Mouse (Mus musculus): ENCODE measurements around the gene Cnot1. TPM values are rescaled to one million over a fixed set of nuclear protein-coding genes. Genes with fewer than 3 reads are reported as not detected.

Cnot1 gene
- total RNA-seq, 2 experiments from 2014 or later, result 66.3 to 71.1 TPM

DNA sequence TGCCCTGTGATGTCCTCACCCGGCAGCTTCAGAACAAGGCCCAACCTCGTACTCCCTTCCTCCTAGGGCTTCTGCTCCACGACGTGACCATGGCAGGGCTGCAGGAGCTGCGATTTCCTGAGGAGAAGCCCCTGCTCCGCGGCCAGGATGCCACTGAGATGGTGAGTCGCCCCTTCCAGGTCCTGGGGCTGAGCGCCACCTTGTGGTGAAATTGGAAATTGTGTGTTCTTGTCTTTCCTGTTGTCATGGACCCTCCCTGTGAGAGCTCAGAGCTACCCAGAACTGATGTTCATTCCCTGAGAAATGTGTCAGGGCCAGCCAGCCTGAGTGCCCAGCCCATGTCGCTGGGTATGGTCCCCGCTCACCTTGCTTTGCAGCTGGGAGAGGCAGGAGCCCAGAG is 110.1 kb downstream of the Cnot1 start:
- peak; percentile 79 for DNase-seq
- Histone ChIP-seq H3K4me3 (peak overlapping the region; percentile 24; the same call in 1 of the 2 replicates), H3K27ac (no peak overlapping the region)
- TF ChIP-seq CTCF (IDR thresholded peaks at IDR 0.05), result peak; percentile 96; the same call in 1 of the 2 replicates
- intact Hi-C loops (cut with DNase I), result loop anchor here (1.0 to 5.0 kb wide), 2 partner anchors 91 to 350 kb away; no protein-coding TSS in a partner anchor

DNA sequence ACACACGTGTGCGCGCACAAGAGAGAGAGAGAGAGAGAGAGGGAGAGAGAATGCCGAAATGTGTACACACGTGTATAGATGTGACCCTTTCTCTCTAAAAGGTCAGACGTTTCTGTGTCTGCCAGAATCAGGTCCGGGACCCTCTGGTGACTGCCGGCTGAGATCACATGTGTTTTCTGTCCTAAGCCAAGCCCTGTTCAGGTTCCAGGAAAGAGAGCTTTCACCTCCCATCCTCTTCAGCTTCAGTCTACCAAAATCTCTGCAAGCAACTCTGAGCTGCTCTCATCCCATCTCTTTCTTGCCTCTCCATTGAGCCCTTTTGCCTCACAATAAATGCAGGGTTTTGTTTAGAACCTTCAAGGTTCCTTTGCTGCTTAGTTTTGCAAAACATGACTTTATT is 110.6 kb downstream of the Cnot1 start:
- no peak for TF ChIP-seq CTCF (IDR thresholded peaks at IDR 0.05)
- H3K27ac ChIP-seq, result no peak overlapping the region
- no peak overlapping the region for H3K4me3 ChIP-seq
- intact Hi-C loops (cut with DNase I), result loop anchor here (1.0 to 5.0 kb wide), 2 partner anchors 90 to 349 kb away; no protein-coding TSS in a partner anchor
- DNase-seq, result no peak

DNA sequence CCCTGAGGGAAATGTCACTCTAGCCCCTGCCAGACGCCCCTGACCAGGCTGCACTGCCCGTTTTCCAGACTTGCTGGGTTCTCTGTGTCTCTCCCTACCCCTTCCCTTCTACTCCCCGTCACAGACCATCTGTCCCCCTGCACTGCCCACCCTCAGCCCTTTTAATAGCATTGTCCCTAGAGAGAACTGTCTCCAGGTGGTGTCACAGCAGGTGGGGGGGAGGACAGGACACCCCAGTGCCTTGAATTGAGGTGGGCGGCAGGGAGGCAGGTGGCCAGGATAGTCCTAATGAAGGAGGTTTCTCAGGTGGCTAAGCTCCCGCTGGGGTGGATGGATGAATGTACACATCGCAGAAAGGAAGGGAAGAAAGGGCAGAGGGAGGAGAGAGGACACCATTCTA is 112.6 kb downstream of the Cnot1 start:
- DNase-seq, result no peak
- no peak overlapping the region for H3K4me3 ChIP-seq
- intact Hi-C loops (cut with DNase I), result loop anchor here (5.0 kb wide), 1 partner anchor 347 kb away; no protein-coding TSS in a partner anchor
- H3K27ac ChIP-seq, result no peak overlapping the region
- TF ChIP-seq CTCF (IDR thresholded peaks at IDR 0.05), result no peak

DNA sequence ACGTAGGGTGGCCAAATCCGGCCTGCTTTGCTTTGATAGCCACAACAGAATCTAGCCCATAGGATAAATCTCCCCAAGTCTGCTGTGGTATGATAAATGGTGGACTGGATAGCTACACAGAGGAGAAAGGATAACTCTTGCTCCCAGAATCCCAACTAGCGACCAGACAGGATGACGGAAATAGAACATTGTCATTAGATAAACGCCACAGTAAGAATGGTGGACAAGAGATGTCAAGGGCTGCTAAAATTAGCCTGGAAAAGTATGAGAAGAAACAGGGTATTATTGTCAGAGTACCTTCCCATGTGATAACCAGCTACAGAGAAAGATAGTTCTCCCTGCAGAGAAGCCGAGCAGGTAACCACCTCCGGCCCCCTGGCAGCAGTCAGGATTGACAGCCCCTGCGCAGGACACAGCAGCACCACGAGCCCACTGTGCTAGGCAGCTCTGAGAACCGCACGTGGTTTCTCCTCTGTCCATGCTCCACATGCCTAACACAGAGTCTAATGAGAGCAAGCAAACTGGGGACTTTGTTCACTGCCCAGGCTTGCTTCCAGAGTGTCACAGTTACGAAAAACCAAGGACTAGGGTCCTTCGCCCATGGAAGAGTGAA is 116.2 kb downstream of the Cnot1 start:
- TF ChIP-seq CTCF (IDR thresholded peaks at IDR 0.05), result no peak

DNA sequence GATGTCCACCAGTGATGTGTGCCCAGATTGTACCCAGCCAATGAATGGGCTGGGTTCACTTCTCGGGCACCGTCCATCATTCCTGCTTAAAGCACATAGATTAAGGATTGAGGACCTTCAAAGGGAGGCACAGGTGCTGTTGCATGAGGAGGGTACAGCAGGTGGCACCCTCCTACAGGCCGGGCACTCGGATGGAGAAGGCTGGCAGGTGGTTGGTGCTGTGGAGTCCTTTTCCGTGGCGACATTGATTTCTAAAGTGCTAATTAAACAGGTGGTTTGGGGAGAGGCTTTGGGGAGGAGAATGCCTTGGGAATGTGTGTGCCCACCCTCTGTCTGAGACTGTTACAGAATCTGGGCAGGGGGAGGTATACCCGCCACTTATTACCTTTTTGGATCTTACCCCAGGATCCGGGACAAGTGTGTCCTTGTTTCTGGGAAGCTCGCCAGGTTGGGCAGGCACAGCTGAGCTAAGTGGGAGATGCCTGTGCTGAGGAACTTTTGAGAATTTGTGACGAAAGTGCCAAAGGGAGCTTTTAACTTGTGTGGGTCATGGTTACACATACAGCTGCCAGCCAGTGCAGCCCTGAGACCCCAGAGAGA is 119.1 kb downstream of the Cnot1 start:
- no peak overlapping the region for H3K4me3 ChIP-seq
- no peak overlapping the region for H3K27ac ChIP-seq
- no peak for TF ChIP-seq CTCF (IDR thresholded peaks at IDR 0.05)
- intact Hi-C loops (cut with DNase I), result no loop called here
- no peak for DNase-seq

More for the DNA sequence above, 116.2 kb downstream of the Cnot1 start:
- Histone ChIP-seq H3K27ac (no peak overlapping the region), H3K4me3 (no peak overlapping the region)
- intact Hi-C loops (cut with DNase I), result no loop called here
- peak; percentile 12 for DNase-seq

DNA sequence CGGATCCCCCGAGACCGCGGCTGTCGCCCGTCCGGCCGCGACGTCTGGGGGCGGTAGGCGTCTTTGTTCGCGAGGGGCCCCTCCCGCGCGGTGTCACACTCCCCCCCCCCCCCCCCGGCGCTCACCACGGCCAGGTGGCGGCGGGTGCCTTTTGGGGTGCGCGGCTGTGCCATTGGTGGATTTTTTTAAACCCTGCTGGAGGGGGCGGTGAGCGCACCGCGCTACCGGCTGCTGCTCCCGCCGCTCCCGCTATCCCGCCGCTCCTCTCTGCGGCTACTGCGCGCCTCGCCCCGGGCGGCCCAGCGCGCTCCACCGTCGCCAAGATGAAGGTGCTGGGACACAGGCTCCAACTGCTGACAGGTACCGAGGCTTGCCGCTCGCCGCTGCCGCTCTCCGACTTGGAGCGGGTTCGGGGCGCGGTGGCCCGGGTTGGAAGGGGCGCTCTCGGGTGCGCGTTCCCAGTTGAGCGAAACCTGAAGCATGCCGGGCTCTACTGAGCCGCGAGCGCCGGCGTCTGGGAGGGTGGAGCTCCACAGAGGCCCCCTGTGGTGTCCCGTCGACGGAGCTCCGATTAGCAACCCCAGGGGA is 129.1 kb downstream of the Cnot1 start:
- TF ChIP-seq CTCF (IDR thresholded peaks at IDR 0.05), result no peak
- DNase-seq, result no peak
- Histone ChIP-seq H3K27ac (no peak overlapping the region), H3K4me3 (peak overlapping the region; percentile 75)
- intact Hi-C loops (cut with DNase I), result no loop called here

DNA sequence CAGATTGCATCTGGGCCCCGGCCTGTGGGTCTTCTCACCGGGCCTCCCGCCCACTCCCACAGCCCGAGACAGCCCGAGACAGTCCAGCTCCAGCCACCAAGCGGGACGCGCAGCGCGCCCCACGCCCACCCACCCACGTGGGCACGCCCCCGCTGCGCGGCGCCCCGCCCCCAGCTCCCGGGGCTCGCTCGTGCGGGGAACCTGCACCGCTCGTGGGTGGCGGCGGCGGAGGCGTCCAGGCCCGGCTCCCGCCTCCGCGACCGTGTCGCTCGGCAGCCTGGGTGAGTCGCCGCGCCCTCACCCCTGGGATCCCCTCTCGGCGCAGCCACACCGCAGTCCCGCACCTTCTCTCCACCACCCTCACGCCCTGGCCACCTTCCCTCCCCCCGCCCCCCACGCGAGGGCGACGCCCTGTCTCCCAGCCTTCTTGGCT is 129.7 kb downstream of the Cnot1 start:
- intact Hi-C loops (cut with DNase I), result no loop called here
- Histone ChIP-seq H3K27ac (no peak overlapping the region), H3K4me3 (peak overlapping the region; percentile 75)
- TF ChIP-seq CTCF (IDR thresholded peaks at IDR 0.05), result no peak
- no peak for DNase-seq

DNA sequence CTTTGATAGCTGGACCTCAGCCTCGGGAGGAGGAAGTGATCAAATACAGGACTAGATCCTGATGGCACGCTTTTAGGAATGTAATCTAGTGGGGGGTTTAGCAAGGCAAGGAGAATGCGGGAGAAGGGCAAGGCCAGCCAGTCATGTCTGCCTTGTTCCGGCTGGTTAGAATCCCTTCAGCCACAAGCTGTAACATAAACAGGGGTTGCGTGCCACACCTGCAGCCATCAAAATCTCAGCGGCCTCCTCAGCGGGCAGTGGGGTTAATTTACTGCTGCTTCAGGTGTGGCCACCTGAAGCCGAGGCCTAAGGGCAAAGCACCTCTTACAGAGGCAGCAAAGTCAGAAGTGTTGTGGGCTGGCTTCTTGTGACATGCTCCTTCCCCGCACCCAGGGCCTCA is 130.6 kb downstream of the Cnot1 start, which contains the start of gene Ndrg4:
TSS of gene Ndrg4 (plus strand) at position 350 of the 400 bp plus-strand sequence.
- no peak for TF ChIP-seq CTCF (IDR thresholded peaks at IDR 0.05)
- no peak within 1 kb of the TSS for H3K27ac ChIP-seq
- DNase-seq, result no peak
- intact Hi-C loops (cut with DNase I), result no loop called here
- H3K4me3 ChIP-seq, result peak within 1 kb of the TSS; percentile 75

DNA sequence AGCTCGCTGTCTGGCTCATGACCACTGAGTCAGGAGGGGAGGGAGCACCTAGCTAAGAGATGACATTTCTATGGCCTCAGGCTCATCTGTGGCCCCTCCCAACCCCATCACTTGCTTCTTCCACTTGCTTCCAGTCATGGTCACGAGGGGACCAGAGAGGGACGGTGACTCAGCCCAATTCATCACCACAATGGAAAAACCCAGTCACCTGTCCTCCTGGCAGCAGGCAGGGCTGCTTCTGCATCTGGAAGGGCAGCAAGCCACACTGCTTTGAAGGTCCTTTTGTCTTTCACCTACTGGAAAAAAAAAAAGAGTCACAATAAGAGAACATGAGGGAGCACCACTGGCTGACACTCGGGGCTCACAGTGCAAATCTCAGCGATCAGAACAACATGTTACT is 134.5 kb downstream of the Cnot1 start:
- no peak for TF ChIP-seq CTCF (IDR thresholded peaks at IDR 0.05)
- intact Hi-C loops (cut with DNase I), result no loop called here
- H3K4me3 ChIP-seq, result no peak overlapping the region

DNA sequence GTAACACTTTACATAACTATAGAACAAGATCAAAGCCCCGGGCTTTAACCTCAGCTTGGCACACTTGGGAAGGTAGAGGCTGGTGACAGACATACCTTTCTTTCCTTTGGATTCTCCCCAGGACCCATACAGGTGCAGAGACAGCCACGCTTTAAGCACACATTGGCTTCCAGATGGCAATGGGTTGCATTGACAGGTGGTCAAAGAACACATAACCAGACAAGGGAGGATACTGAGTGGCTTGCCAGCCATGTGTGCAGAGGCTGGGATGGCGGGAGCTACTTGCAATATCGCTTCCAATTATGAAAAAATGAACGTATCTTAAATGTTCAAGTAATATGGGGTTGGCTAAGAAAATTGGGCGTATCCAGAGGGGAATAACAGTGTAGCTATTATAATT is 135.4 kb downstream of the Cnot1 start:
- no peak for DNase-seq
- no peak overlapping the region for H3K4me3 ChIP-seq
- intact Hi-C loops (cut with DNase I), result no loop called here
- no peak overlapping the region for H3K27ac ChIP-seq
- no peak for TF ChIP-seq CTCF (IDR thresholded peaks at IDR 0.05)

More for the DNA sequence above, 134.5 kb downstream of the Cnot1 start:
- no peak overlapping the region for H3K27ac ChIP-seq
- DNase-seq, result no peak

DNA sequence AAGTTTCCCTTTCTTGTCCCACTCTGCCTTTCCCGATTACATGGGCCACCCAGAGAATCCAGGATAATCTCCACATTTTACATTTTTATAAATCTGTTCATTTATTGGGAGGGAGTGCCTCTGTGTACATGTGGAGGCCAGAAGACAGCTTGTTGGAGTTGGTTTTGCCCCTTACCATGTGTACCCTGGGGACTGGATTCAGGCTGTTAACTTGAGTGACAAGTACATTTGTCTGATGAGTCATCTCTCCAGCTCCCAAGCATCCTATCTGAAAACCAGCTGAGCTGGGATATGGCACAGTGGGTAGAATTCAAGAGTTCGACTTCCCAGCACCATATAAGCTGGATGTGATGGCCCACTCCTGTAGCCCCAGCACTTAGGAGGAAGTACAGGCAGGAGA is 137.3 kb downstream of the Cnot1 start:
- no peak overlapping the region for H3K4me3 ChIP-seq
- DNase-seq, result no peak
- intact Hi-C loops (cut with DNase I), result no loop called here
- TF ChIP-seq CTCF (IDR thresholded peaks at IDR 0.05), result no peak
- no peak overlapping the region for H3K27ac ChIP-seq

Small RNAs within 50 kb of the gene (microRNA-seq; reads per million reads assigned to microRNA genes)
- gene Mir7073, result not detected

Other genes with a start within 250 kb of the Cnot1 start
- not detected for gene Prss54, start 231.1 kb downstream of the Cnot1 start, total RNA-seq (2021)
- under 1 TPM; 0.41 to 0.64 TPM for gene Gins3, start 174.0 kb downstream of the Cnot1 start, total RNA-seq (2021)
- gene Ndrg4, start 130.5 kb downstream of the Cnot1 start, total RNA-seq (2021), result 1 to 10 TPM; 2.4 to 4.0 TPM
- 10 to 100 TPM; 10.7 to 13.3 TPM for gene Setd6, start 91.6 kb downstream of the Cnot1 start, total RNA-seq (2021)
- gene Sap18b, start 17.9 kb upstream of the Cnot1 start, total RNA-seq (2021), result 10 to 100 TPM; 77.5 to 78.4 TPM
- 1 to 10 TPM; 6.7 to 6.8 TPM for gene Slc38a7, start 46.1 kb upstream of the Cnot1 start, total RNA-seq (2021)
- 100 to 1,000 TPM; 342 to 564 TPM for gene Got2, start 81.1 kb upstream of the Cnot1 start, total RNA-seq (2021)